Mouse (Mus musculus) cerebellum, adult 11-12 months (tissue): Measurements from ENCODE around the gene C330021F23Rik.

Experiments used
- DNase-seq: peaks from one replicate; pipeline ENCODE4 v3.0.0; 2022

The C330021F23Rik gene

GRCm38 (mm10) chr8:3587391-3588257 lies 19.8 kb downstream of the C330021F23Rik start:
- DNase-seq, result peak; percentile 73

DNA sequence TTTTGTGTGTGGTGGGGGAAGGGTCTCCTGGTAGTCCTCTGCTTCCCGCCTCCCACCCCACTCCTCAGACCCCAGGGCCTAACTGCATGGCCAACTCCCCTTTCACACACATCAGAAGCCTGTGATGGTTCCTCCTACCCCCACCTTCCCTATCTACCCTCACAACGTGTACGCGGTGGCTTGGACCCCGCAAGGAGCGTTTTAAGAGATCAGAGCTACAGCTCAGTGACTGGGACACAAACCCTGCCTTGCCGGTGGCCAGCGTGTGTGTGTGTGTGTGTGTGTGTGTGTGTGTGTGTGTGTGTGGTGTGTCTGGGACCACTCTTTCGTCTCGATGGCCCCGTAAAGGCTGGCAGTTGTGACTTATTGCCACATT lies 20.5 kb downstream of the C330021F23Rik start:
- DNase-seq, result no peak

GRCm38 (mm10) chr8:3593470-3593869 lies 25.7 kb downstream of the C330021F23Rik start:
- no peak for DNase-seq

DNA sequence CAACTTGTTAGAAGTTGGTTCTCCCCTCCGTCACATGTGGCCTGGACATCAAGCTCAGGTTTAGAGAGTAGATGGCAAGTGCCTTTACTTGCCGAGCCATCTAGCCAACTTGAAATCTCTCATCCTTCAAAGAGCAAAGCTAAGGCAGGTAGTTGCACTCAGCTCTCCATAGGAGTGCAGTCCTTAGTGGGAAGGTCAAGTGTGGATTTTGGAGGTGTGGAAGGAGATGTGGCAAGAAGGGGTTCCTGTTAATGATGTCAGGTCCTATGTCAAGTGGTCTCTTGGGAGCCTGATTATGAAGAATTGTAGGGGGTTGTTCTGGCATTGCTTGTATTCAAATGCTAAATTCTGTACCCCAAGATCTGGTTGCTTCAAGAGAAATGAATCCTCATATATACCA lies 26.7 kb downstream of the C330021F23Rik start:
- DNase-seq, result no peak

DNA sequence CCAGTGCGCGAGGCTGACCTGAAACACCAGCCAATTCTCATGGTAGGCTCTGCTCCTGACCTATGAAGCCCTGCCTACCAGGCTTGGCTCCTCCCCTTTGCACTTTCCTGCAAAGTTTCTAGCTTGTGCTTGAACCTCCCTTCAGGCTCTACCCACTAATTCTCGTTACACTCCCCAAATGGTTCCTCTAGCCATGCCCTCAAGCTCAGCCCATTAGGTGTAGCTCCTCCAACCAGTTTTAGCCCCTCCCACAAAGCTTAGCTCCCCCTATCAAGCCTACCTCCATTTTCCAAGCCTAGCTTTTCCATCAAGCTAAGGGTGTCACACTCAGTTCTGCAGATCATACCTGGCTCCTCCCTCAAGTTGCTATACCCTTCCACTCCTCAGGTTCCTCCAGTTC lies 30.3 kb downstream of the C330021F23Rik start:
- DNase-seq, result no peak

- no peak for DNase-seq
Measured at GRCm38 (mm10) chr8:3599219-3599618, 31.4 kb downstream of the C330021F23Rik start.

DNA sequence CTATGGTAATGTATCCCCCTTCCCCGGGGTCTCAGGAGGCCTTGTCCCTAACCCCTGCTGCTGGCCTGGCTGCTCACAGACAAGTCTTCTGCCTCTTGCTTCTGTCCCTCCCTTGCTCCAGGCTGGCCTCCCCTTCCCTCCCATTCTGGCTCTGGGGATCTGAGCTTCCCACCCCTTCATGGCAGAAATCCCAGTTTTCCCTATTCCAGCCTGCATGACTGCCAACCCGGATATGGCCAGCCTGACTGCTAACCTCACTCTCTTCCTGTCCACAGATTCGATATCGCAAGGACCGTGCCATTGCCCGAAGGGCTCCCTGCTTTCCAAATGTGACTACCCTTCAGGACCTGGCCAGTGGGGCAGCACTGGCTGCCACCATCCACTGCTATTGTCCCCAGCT lies 32.6 kb downstream of the C330021F23Rik start:
- DNase-seq, result no peak

- no peak for DNase-seq
Measured at GRCm38 (mm10) chr8:3603439-3603838, 35.6 kb downstream of the C330021F23Rik start.

- DNase-seq, result no peak
Measured at GRCm38 (mm10) chr8:3606593-3606992, 38.8 kb downstream of the C330021F23Rik start.

DNA sequence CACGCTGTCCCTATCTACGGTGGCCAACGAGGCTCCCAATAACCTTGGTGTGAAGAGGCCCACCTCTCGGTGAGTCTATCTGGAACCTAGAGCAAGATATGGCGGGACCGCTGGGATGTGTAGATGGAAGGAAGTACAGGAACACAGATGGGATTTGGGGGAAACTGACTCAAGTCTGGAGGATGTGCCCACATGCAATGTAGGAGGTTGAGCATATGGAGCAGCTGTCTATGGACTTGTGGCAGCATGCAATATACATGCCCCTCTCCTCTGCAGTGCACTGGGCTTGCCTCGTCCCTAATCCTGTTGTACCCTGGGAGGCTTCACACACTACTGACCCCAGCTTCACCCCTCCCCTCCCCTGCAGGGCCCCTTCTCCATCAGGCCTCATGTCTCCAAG lies 40.0 kb downstream of the C330021F23Rik start:
- no peak for DNase-seq

- DNase-seq, result no peak
Measured at GRCm38 (mm10) chr8:3609046-3609815, 41.4 kb downstream of the C330021F23Rik start.

GRCm38 (mm10) chr8:3609816-3610150 lies 42.0 kb downstream of the C330021F23Rik start:
- DNase-seq, result no peak

DNA sequence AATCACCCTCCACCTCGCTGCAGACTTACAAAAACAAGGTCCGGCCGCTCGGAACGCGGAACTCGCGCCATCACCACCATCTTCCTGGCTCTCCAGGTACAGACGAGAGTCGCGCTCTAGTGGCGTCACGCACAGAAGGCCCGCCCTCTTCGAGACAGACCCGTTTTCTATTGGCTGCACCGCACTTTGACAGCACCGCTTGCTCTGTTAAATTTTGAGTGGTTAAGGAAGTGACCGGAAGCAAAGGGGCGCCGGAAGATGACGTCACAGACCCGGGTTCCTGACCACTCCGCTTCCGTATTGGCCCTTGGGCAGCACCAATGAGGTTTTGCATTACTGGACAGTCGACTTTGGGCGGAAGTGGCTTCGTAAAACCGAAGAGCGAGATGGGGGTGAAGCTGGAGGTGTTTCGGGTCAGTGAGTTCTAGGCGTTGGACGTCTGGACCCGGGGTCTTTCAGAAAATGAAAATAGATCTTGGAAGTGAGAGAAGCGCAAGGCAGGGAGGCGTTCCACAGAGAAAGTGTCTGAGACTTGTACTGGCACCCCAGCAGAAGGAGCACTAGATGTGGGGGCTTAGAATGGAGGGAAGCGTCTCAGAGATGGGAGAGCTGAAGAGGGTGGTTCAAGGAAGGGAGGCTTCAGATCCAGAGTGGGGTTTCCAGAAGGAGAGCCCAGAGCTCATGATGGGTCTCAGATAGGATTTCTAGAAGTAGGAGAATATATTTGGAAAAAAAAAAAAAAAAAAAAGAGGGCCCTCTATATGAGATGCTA lies 53.6 kb downstream of the C330021F23Rik start, which contains the start of the genes Xab2 and Pet100:
Gene Xab2 (minus strand): TSS at position 118 of the 772 bp plus-strand sequence.
Gene Pet100 (plus strand): TSS at position 350 of the 772 bp plus-strand sequence.
- peak; percentile 100 for DNase-seq

GRCm38 (mm10) chr8:3622119-3622518 lies 54.3 kb downstream of the C330021F23Rik start:
- peak; percentile 54 for DNase-seq

GRCm38 (mm10) chr8:3625445-3625844 lies 57.7 kb downstream of the C330021F23Rik start, which contains the start of gene Pcp2:
TSS of gene Pcp2 (minus strand) at chr8:3625545.
- DNase-seq, result no peak

DNA sequence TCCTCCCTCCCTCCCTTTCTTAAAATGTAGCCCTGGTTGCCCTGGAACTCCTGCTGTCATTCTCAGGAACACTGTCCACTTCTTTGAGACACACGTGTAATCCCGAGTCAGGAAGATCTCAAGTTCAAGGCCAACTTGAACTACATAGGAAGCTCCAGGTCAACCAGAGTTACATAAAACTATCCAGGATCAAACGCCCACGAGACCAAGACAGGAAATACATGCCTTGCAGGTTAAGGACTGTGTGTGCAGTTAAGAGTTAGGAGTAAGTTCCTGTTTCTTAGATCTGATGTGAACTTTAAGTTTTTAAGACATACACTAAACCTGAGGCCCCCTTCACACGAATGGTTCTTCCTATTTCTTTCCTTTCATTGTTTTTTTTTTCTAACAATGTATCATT lies 59.2 kb downstream of the C330021F23Rik start:
- no peak for DNase-seq

GRCm38 (mm10) chr8:3628014-3628413 lies 60.2 kb downstream of the C330021F23Rik start:
- no peak for DNase-seq

- peak; percentile 86 for DNase-seq
Measured at GRCm38 (mm10) chr8:3630647-3631477, 63.1 kb downstream of the C330021F23Rik start, which contains the start of gene Stxbp2. TSS of gene Stxbp2 (plus strand) at chr8:3630955.

- DNase-seq, result peak; percentile 54
Measured at GRCm38 (mm10) chr8:3631478-3631875, 63.7 kb downstream of the C330021F23Rik start.
